ENCODE assay signal across 30 mouse cellular contexts in the genomic region with DNA sequence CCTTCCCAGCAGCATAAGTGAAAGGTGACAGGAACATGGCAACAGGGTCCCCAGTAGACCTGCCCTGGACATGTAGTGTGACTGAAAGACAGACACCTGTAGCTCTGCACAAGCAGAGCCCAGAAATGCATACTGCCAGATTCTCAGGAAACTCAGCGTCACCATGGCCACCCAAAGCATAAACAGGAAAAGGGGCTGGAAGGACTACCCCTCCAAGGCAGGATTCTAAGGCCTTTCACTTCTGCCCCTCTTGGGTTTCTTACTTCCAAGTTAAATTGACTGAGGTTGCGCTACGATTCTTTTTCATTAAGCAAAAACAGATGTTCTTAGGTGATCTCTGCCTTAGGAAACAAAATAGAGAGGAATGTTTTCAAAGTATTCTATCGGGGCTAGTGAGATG.
A peak's percentile ranks its signal among the peaks of the same experiment; 100 is the strongest.
DNase-seq lines count a peak whose midpoint lies in the region; ATAC-seq and TF ChIP-seq lines count a peak whose summit lies in the region.
"Had no signal": no experiment of that assay in that cellular context is flagged by ENCODE, and none has a peak within 500 bp of the region (broad histone marks: within the 10 kb centered on the region; RNA-seq: fewer than 3 reads in every experiment).

No protein-coding gene starts in this region.

- TF ChIP-seq CTCF in lung, embryonic 14.5 days (IDR thresholded peaks at IDR 0.05; ENCODE audit: low read depth), result no peak

- WGBS in lung, embryonic 14.5 days, result 53% methylated on average over 4 of the region's 4 CpGs
- 37% methylated on average over 4 of the region's 4 CpGs for WGBS in embryonic facial prominence, embryonic 10.5 days

- H3K9me3 ChIP-seq in lung, embryonic 14.5 days (ENCODE audit: low read depth, low read length), result no peaks in the 10 kb centered on the region
- no peaks in the 10 kb centered on the region for H3K9me3 ChIP-seq in embryonic facial prominence, embryonic 10.5 days
- H3K9me3 ChIP-seq: embryonic facial prominence, embryonic 13.5 days; heart, embryonic 13.5 days; hindbrain, embryonic 10.5 days; intestine, embryonic 15.5 days; liver, embryonic 12.5 days; neural tube, embryonic 15.5 days had no signal

- peak; percentile 10 for DNase-seq in lung, embryonic 14.5 days
- DNase-seq in lung, postnatal 10 days, result no peak
- DNase-seq in embryonic facial prominence, embryonic 10.5 days (ENCODE audit: low spot score), result peak; percentile 54
- DNase-seq in forelimb bud, embryonic 11.5 days (ENCODE audit: low read depth, low spot score), result peak; percentile 39
- DNase-seq in spleen, postnatal 10 days (ENCODE audit: low spot score in 2 of 2), result no peak
- DNase-seq in kidney, postnatal 36 days, result no peak
- DNase-seq: adrenal gland, postnatal 25 days; cerebellum, adult 11-12 months; cerebellum, adult 9-11 months; heart, postnatal 10 days; kidney, adult 2 months; layer of hippocampus, postnatal 36 days; left cerebral cortex, postnatal 4 days; liver, postnatal 0 days; midbrain, embryonic 14.5 days; retina, postnatal 1 day; right cerebral cortex, postnatal 25 days had no signal

- H3K4me3 ChIP-seq in lung, embryonic 14.5 days (ENCODE audit: low read depth, low read length), result no peak overlapping the region
- H3K4me3 ChIP-seq in embryonic facial prominence, embryonic 10.5 days, result no peak overlapping the region
- H3K4me3 ChIP-seq: embryonic facial prominence, embryonic 13.5 days; heart, embryonic 13.5 days; hindbrain, embryonic 10.5 days; intestine, embryonic 15.5 days; liver, embryonic 12.5 days; neural tube, embryonic 15.5 days had no signal

- H3K9ac ChIP-seq in lung, embryonic 14.5 days, result no peak overlapping the region
- H3K9ac ChIP-seq: embryonic facial prominence, embryonic 13.5 days; heart, embryonic 13.5 days; intestine, embryonic 15.5 days; liver, embryonic 12.5 days; liver, postnatal 0 days; neural tube, embryonic 15.5 days had no signal

- H3K4me2 ChIP-seq in lung, embryonic 14.5 days, result no peak overlapping the region
- H3K4me2 ChIP-seq: embryonic facial prominence, embryonic 13.5 days; heart, embryonic 13.5 days; intestine, embryonic 15.5 days; liver, embryonic 12.5 days; neural tube, embryonic 15.5 days had no signal

- no peak overlapping the region for H3K27ac ChIP-seq in lung, embryonic 14.5 days (ENCODE audit: low read depth)
- H3K27ac ChIP-seq in embryonic facial prominence, embryonic 10.5 days (replicated peaks), result no peak overlapping the region
- H3K27ac ChIP-seq: embryonic facial prominence, embryonic 13.5 days; heart, embryonic 13.5 days; hindbrain, embryonic 10.5 days; intestine, embryonic 15.5 days; kidney, postnatal 0 days; liver, embryonic 12.5 days; macrophage; neural tube, embryonic 15.5 days had no signal

- no peak for ATAC-seq in lung, embryonic 14.5 days (ENCODE audit: insufficient read depth)
- no peak for ATAC-seq in erythroblast, adult 5-6 weeks (replicated peaks; ENCODE audit: low FRiP score, poor library complexity, severe bottlenecking)
- ATAC-seq: forebrain, embryonic 14.5 days; hindbrain, embryonic 16.5 days; intestine, embryonic 15.5 days; liver, embryonic 12.5 days; liver, postnatal 0 days; lung, postnatal 0 days; Patski had no signal

- no peaks in the 10 kb centered on the region for H3K27me3 ChIP-seq in lung, embryonic 14.5 days (ENCODE audit: insufficient read depth, low read length)
- H3K27me3 ChIP-seq in embryonic facial prominence, embryonic 10.5 days (replicated peaks; ENCODE audit: low read depth, poor library complexity, severe bottlenecking), result no peaks in the 10 kb centered on the region
- H3K27me3 ChIP-seq: embryonic facial prominence, embryonic 13.5 days; heart, embryonic 13.5 days; intestine, embryonic 15.5 days; liver, embryonic 12.5 days; neural tube, embryonic 15.5 days; Patski had no signal

- H3K4me1 ChIP-seq in lung, embryonic 14.5 days (ENCODE audit: insufficient read depth), result peaks cover 4% of the 10 kb centered on the region; the same call in 1 of the 2 replicates
- H3K4me1 ChIP-seq in embryonic facial prominence, embryonic 10.5 days, result peaks cover 11% of the 10 kb centered on the region
- H3K4me1 ChIP-seq: hindbrain, embryonic 10.5 days; intestine, embryonic 15.5 days; liver, embryonic 12.5 days; neural tube, embryonic 15.5 days had no signal

- no peaks in the 10 kb centered on the region for H3K36me3 ChIP-seq in lung, embryonic 14.5 days (ENCODE audit: insufficient read depth)
- no peaks in the 10 kb centered on the region for H3K36me3 ChIP-seq in embryonic facial prominence, embryonic 10.5 days (replicated peaks)
- H3K36me3 ChIP-seq: embryonic facial prominence, embryonic 13.5 days; heart, embryonic 13.5 days; hindbrain, embryonic 10.5 days; intestine, embryonic 15.5 days; liver, embryonic 12.5 days; neural tube, embryonic 15.5 days had no signal

Comparison
In these comparisons a context has a peak if more than half of its experiments do, and no peak if none do; other contexts are left out.
1. DNase-seq: peak in lung, embryonic 14.5 days (single experiment), embryonic facial prominence, embryonic 10.5 days (single experiment) and forelimb bud, embryonic 11.5 days (single experiment); none in lung, postnatal 10 days (single experiment), spleen, postnatal 10 days (0 of 2) and kidney, postnatal 36 days (0 of 2).